Mouse (Mus musculus) ES-CJ7 (cell line): Measurements from ENCODE around the gene Zfp787.
"Not testable (repeated sequence)": the region's sequence is repeated elsewhere in the genome, so short reads cannot be mapped to it uniquely, and the experiment has no call there.

ENCODE experiments used
- DNase-seq: peaks from one replicate; pipeline ENCODE4 v3.0.0; 2011; ENCODE audit warnings: low read depth, low spot score

The Zfp787 gene

DNA sequence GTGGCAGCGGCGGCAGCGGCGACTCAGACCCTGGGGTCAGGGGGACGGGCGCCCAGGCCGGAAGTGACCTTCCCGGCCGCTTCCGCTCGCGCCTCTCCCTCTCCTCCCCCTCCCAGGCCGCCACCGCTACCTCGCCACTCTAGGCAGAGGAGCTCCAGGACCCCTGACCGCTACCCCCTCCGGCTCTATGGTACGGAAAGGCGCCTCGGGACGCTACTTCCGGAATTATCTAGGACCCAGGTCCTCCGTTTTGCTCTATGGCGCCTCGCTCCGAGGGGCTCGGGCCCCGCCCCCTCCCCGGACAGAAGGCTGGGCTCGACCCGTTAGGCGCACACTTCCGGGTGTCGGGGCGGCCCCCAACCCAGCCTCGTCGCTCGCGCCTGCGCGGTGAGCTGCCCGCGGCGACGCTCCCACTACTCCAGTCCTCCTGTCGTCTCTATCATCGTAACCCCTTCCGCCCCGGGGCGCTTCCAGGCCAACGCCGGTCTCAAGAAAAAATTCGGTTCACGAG lies at the start of gene Zfp787:
Gene Zfp787 (minus strand): TSS at position 97 of the 511 bp plus-strand sequence.
- peak; percentile 98 for DNase-seq

- DNase-seq, result peak; percentile 81
Measured at GRCm38 (mm10) chr7:6204200-6204599, 48.4 kb upstream of the Zfp787 start.

DNA sequence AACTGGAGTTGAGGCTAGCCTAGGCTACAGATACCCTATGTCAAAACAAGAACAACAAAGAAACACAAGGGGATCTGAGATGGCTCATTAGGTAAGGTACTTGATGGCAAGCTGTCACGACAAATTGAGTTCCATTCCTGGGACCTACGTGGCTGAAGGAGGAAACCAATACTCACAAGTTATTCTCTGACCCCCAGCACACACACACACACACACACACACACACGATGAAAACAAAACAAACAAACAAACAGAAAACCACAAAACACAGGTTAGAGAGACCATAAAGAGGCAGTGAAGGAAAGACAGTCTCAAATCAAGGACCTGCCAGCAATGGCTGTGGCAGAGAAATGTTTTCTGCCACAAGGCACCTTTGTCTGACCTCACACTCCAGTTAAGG lies 41.0 kb upstream of the Zfp787 start, which contains the start of gene Galp:
Gene Galp (plus strand): TSS at position 301 of the 400 bp plus-strand sequence.
- no peak for DNase-seq

DNA sequence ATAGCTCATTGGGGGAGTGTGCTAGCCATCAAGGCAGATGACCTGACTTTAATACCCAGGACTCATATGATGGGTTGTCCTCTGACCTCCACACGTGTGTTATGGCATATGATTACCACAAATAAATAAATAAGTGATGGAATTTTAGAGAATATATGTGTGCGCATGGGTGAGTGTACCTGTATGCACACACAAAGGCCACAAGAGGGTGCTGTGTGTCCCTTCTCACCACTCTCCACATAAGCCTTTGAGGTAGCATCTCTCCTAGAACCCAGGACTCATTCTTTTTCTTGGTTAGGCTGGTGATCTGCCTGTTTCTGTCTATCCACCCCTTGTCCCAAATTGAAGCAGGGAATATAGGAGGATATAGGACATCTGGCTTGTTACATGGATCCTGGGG lies 40.0 kb upstream of the Zfp787 start:
- DNase-seq, result peak; percentile 54

GRCm38 (mm10) chr7:6194129-6194528 lies 38.3 kb upstream of the Zfp787 start:
- peak; percentile 73 for DNase-seq

- DNase-seq, result peak; percentile 86
Measured at GRCm38 (mm10) chr7:6191376-6191775, 35.6 kb upstream of the Zfp787 start.

- peak; percentile 84 for DNase-seq
Measured at GRCm38 (mm10) chr7:6189542-6189941, 33.7 kb upstream of the Zfp787 start.

DNA sequence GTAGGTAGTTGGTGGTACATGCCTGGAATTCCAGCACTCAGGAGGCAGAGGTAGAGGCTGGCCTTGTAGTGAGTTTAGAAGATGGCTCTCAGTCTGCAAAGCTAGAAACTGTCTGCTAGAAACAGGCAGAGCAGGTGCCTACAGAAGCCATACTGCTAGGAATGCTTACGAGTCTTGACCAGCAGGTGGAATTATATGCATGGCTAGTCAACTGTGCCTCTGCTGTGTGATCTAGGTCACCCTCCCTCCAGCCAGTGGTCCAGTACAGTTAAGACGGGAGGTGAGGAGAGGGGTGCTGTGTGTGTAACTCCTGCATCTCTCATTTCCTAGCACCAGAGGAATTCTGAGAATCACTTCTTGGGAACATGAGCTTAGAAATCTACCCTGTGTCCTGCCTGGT lies 31.0 kb upstream of the Zfp787 start:
- no peak for DNase-seq

- DNase-seq, result no peak
Measured at GRCm38 (mm10) chr7:6186176-6186575, 30.4 kb upstream of the Zfp787 start.

- no peak for DNase-seq
Measured at GRCm38 (mm10) chr7:6185391-6185790, 29.6 kb upstream of the Zfp787 start.

DNA sequence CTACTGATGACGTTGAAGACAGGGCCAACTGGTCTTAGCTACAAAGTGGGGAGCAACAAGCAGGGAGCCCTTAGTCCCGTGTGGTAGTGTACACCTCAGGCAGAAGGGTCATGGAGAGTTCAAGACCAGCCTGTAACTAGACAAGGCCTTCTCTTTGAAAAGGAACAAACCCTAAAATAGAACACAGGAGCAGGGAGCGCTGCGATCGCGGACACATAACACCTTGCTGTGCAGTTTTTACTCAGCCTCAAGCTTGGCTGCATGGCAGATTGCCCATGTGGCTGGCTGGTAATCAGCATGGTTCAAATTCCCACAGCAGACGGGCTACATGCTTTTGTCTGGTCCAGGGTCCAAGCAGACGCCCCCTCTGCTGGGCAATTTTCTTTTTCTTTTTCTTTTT lies 28.7 kb upstream of the Zfp787 start:
- DNase-seq, result no peak

- no peak for DNase-seq
Measured at GRCm38 (mm10) chr7:6183802-6184201, 28.0 kb upstream of the Zfp787 start.

GRCm38 (mm10) chr7:6182882-6183281 lies 27.1 kb upstream of the Zfp787 start:
- DNase-seq, result no peak

GRCm38 (mm10) chr7:6179013-6179412 lies 23.2 kb upstream of the Zfp787 start:
- no peak for DNase-seq

DNA sequence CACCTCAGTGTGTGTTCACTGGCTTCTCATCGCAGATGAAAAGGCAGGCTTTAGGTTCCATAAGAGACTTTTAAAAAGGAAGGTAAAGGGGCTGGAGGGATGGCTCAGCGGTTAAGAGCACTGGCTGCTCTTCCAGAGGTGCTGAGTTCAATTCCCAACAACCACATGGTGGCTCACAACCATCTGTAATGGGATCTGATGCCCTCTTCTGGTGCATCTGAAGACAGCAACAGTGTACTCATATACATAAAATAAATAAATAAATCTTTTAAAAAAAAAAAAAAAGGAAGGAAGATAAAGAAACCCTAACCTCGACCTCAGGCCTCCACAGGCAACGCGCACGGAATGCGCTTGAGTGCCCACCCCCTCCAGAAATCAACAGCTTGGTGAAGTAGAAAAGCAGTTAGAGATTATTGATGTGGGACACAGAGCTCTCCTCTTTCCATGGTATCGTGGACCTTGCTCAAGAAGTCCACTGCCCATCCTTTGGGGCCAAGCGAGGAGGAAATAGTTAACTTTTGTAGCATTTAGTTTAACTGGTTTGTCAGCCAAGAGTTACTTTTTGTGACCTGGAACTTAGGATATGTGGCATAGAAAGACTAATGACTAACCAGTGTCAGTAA lies 18.7 kb upstream of the Zfp787 start:
- DNase-seq, result not testable (repeated sequence)

GRCm38 (mm10) chr7:6173872-6174271 lies 18.1 kb upstream of the Zfp787 start:
- DNase-seq, result no peak

DNA sequence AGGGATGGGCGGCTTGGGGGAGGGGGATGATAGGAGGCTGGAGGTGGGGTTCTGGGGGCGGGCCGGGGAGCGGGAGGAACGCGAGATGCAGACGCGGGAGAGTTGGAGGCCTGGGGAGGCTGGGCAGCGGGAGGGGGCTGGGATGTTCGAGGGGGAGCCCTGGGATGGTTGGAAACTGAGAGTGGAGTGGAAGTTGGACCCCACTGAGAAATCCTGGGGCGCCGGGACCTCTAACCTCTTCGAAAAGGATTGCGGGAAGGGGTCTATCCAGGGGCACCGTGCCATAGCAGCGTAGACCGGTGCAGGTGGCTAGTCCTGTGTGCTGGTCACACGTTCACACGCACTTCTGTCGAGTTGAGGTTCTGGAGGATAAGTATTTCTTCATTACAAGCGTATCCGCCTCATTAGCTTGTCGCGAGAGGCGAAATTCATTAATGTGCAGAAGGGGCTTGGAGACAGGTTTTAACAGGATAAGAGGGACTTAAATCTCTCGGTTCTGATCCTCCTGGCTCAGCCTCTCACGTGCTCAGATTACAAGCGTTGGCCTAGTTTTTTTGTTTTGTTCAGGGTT lies 17.0 kb upstream of the Zfp787 start:
- peak; percentile 65 for DNase-seq

- peak; percentile 100 for DNase-seq
Measured at GRCm38 (mm10) chr7:6172006-6172649, 16.3 kb upstream of the Zfp787 start, which contains the start of gene Zfp444. Gene Zfp444, plus strand, starts transcription at chr7:6172226.

- peak; percentile 79 for DNase-seq
Measured at GRCm38 (mm10) chr7:6171444-6172005, 15.7 kb upstream of the Zfp787 start.

- DNase-seq, result no peak
Measured at GRCm38 (mm10) chr7:6170871-6171270, 15.1 kb upstream of the Zfp787 start.

- DNase-seq, result no peak
Measured at GRCm38 (mm10) chr7:6170391-6170790, 14.6 kb upstream of the Zfp787 start.

- DNase-seq, result no peak
Measured at GRCm38 (mm10) chr7:6169403-6169802, 13.6 kb upstream of the Zfp787 start.
